8 mouse cellular contexts compared by ENCODE assay signal in the genomic region with DNA sequence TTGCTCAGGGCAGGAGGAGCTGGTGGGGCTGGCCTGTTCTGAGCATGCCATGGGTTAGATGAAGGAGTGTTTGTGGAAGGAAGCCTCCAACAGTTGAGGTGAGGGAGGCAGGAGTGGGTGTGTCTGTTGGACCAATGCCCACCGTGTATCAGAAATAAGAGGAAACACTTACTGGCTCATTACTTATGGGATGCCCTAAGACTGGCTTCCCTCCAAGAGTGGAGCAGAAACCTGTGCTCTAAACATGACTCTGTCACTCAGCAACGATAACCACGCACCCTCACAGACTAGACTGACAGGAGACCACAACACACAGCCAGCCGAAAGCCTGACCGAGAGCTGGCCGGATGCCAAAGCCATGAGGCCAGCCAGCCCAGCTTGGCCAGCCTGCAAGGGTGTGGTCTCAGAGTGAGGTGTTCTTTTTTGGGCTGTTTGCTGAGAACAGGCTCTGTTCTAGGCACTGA. TPM values are rescaled to one million over a fixed set of nuclear protein-coding genes. Genes with fewer than 3 reads are reported as not detected.
A peak's percentile ranks its signal among the peaks of the same experiment; 100 is the strongest.
DNase-seq lines count a peak whose midpoint lies in the region; ATAC-seq lines count a peak whose summit lies in the region.

No protein-coding gene starts in this region.

- H3K4me3 ChIP-seq in kidney, embryonic 16.5 days (ENCODE audit: low read length) = no peak overlapping the region

- 36% methylated on average over 6 of the region's 6 CpGs for WGBS in kidney, embryonic 16.5 days

- no peaks in the 10 kb centered on the region for H3K9me3 ChIP-seq in kidney, embryonic 16.5 days (ENCODE audit: low read length)

- no peak overlapping the region for H3K9ac ChIP-seq in kidney, embryonic 16.5 days (replicated peaks; ENCODE audit: low read length)

- 0 out of 2 replicates have a peak, but pooled peaks cover 3% of the 10 kb centered on the region for H3K27me3 ChIP-seq in kidney, embryonic 16.5 days (ENCODE audit: insufficient read depth, low read length)

- no peaks in the 10 kb centered on the region for H3K36me3 ChIP-seq in kidney, embryonic 16.5 days (ENCODE audit: insufficient read depth, low read length)

- no peak overlapping the region; the same call in 1 of the 2 replicates for H3K4me2 ChIP-seq in kidney, embryonic 16.5 days (replicated peaks; ENCODE audit: low read depth, low read length)

- H3K4me1 ChIP-seq in kidney, embryonic 16.5 days (ENCODE audit: insufficient read depth, low read length) = peaks cover 11% of the 10 kb centered on the region; the same call in 1 of the 2 replicates

- H3K27ac ChIP-seq in kidney, embryonic 16.5 days (ENCODE audit: low read length) = no peak overlapping the region

- peak; percentile 42 for DNase-seq in right cerebral cortex, postnatal 14 days
- DNase-seq in right cerebral cortex, postnatal 36 days (ENCODE audit: low spot score in 2 of 2) = no peak
- peak; percentile 73 for DNase-seq in adrenal gland, postnatal 25 days
- DNase-seq in heart, adult 18-20 months = peak; percentile 69 to 76
- no peak for DNase-seq in embryo, embryonic 10 days (ENCODE audit: low spot score)
- no peak for DNase-seq in left cerebral cortex, adult 9 months (ENCODE audit: low spot score in 2 of 2)

- ATAC-seq in kidney, embryonic 16.5 days (ENCODE audit: low FRiP score, low TSS enrichment) = peak; percentile 67; the same call in 1 of the 2 replicates
- ATAC-seq in megakaryocyte, adult 5-6 weeks (ENCODE audit: poor library complexity, severe bottlenecking) = peak; percentile 77

RNA-seq across cellular contexts. Expression of a gene that starts 28.0 kb away (rescaled TPM):
- not detected in 2 replicates for total RNA-seq in adrenal gland, postnatal 25 days (2021)
- not detected for total RNA-seq in heart, adult 18-20 months (2021)
- polyA plus RNA-seq in kidney, embryonic 16.5 days (2015; fragmentation: Nextera tagmentation; extraction: Ambion mirVana) = 0.89 and 0.99 TPM in 2 replicates
- 13.5 and 16.8 TPM in 2 replicates for total RNA-seq in megakaryocyte, adult 5-6 weeks (2015)
- total RNA-seq in megakaryocyte, adult 5-6 weeks (2017) = 12.1 and 19.1 TPM in 2 replicates

Comparison
In these comparisons a context has a peak if more than half of its experiments do, and no peak if none do; other contexts are left out.
1. DNase-seq: peak in right cerebral cortex, postnatal 14 days (single experiment), adrenal gland, postnatal 25 days (single experiment) and heart, adult 18-20 months (2 of 2); none in right cerebral cortex, postnatal 36 days (0 of 2), embryo, embryonic 10 days (single experiment) and left cerebral cortex, adult 9 months (0 of 2).